Mouse (Mus musculus) bone marrow macrophage, adult 2 months (primary cell): ENCODE data around the gene Ndfip2. TPM values are rescaled to one million over a fixed set of nuclear protein-coding genes. Genes with fewer than 3 reads are reported as not detected.

Experiments used
- H3K27ac ChIP-seq: 2 replicates; pipeline ENCODE4 v1.5.1; 2012; ENCODE audit warnings: low read depth, low read length; ENCODE audit not compliant: insufficient read depth
- H3K4me1 ChIP-seq: 2 replicates; pipeline ENCODE4 v1.6.1; 2012; ENCODE audit warnings: low read length; ENCODE audit not compliant: control insufficient read depth, insufficient read depth
- H3K4me3 ChIP-seq: 2 replicates; pipeline ENCODE4 v1.5.1; 2012; ENCODE audit warnings: mild to moderate bottlenecking, low read length, moderate library complexity; ENCODE audit not compliant: insufficient read depth
- CTCF ChIP-seq: IDR thresholded peaks from 2 replicates; pipeline ENCODE4 v1.5.1; 2012; ENCODE audit warnings: low read depth, mild to moderate bottlenecking, low read length, moderate library complexity
- POLR2A ChIP-seq: IDR thresholded peaks from 2 replicates; pipeline ENCODE4 v1.6.1; 2012; ENCODE audit warnings: mild to moderate bottlenecking, low read depth, low read length, borderline replicate concordance
- polyA plus RNA-seq: library from polyadenylated mRNA; stranded (reverse); fragments of >200 nt; gene quantifications from 2 replicates; pipeline ENCODE4 v1.2.4, GENCODE M21; 2012; ENCODE audit not compliant: missing spikeins, insufficient read depth, insufficient read length

The Ndfip2 gene
- polyA plus RNA-seq = 29.4 and 33.6 TPM in 2 replicates

- H3K4me3 ChIP-seq = peak within 1 kb of the TSS; percentile 99
- H3K4me1 ChIP-seq = no peaks in the 10 kb centered on the region
- peak within 1 kb of the TSS; percentile 36; the same call in 1 of the 2 replicates for H3K27ac ChIP-seq
- TF ChIP-seq CTCF = no peak
- TF ChIP-seq POLR2A = 0 out of 2 replicates have a peak, but pooled peaks have one; percentile 11
These were observed at the start of gene Ndfip2 for GRCm38 (mm10) chr14:105258379-105259034. TSS of gene Ndfip2 (plus strand) at chr14:105258573.

GRCm38 (mm10) chr14:105219525-105220376, 38.6 kb upstream of the Ndfip2 start:
- no peak overlapping the region for H3K27ac ChIP-seq
- H3K4me1 ChIP-seq = no peaks in the 10 kb centered on the region
- TF ChIP-seq CTCF = no peak
- TF ChIP-seq POLR2A = no peak
- no peak overlapping the region for H3K4me3 ChIP-seq

GRCm38 (mm10) chr14:105222240-105222639, 36.1 kb upstream of the Ndfip2 start:
- H3K4me3 ChIP-seq = no peak overlapping the region
- TF ChIP-seq CTCF (no peak), POLR2A (no peak)
- no peak overlapping the region for H3K27ac ChIP-seq
- H3K4me1 ChIP-seq = no peaks in the 10 kb centered on the region

- TF ChIP-seq CTCF (peak; percentile 30; the same call in 1 of the 2 replicates), POLR2A (no peak)
- H3K27ac ChIP-seq = no peak overlapping the region
- no peak overlapping the region for H3K4me3 ChIP-seq
- H3K4me1 ChIP-seq = no peaks in the 10 kb centered on the region
These were observed 32.6 kb upstream of the Ndfip2 start for GRCm38 (mm10) chr14:105225790-105226189.

GRCm38 (mm10) chr14:105232421-105232820, 26.0 kb upstream of the Ndfip2 start:
- TF ChIP-seq CTCF (peak; percentile 33; the same call in 1 of the 2 replicates), POLR2A (no peak)
- H3K27ac ChIP-seq = no peak overlapping the region
- no peaks in the 10 kb centered on the region for H3K4me1 ChIP-seq
- no peak overlapping the region for H3K4me3 ChIP-seq

GRCm38 (mm10) chr14:105236596-105236995, 21.8 kb upstream of the Ndfip2 start:
- H3K4me3 ChIP-seq = no peak overlapping the region
- TF ChIP-seq POLR2A (no peak), CTCF (no peak)
- no peak overlapping the region for H3K27ac ChIP-seq
- H3K4me1 ChIP-seq = no peaks in the 10 kb centered on the region

GRCm38 (mm10) chr14:105237736-105238135, 20.6 kb upstream of the Ndfip2 start:
- TF ChIP-seq CTCF (no peak), POLR2A (no peak)

GRCm38 (mm10) chr14:105238450-105239038, 19.8 kb upstream of the Ndfip2 start:
- no peaks in the 10 kb centered on the region for H3K4me1 ChIP-seq

More at GRCm38 (mm10) chr14:105237736-105238135, 20.6 kb upstream of the Ndfip2 start:
- Histone ChIP-seq H3K27ac (no peak overlapping the region), H3K4me3 (no peak overlapping the region), H3K4me1 (no peaks in the 10 kb centered on the region)

GRCm38 (mm10) chr14:105240120-105240519, 18.3 kb upstream of the Ndfip2 start:
- no peak for TF ChIP-seq POLR2A
- no peak for TF ChIP-seq CTCF
- H3K27ac ChIP-seq = no peak overlapping the region
- H3K4me3 ChIP-seq = no peak overlapping the region
- no peaks in the 10 kb centered on the region for H3K4me1 ChIP-seq

More at GRCm38 (mm10) chr14:105238450-105239038, 19.8 kb upstream of the Ndfip2 start:
- TF ChIP-seq POLR2A (no peak), CTCF (no peak)
- Histone ChIP-seq H3K4me3 (no peak overlapping the region), H3K27ac (no peak overlapping the region)
